Mouse (Mus musculus) fibroblast of lung, adult 2 months (primary cell): ENCODE results near the gene Lifr.

Experiments used
- DNase-seq: peaks from one replicate; pipeline ENCODE4 v3.0.0-alpha.2; 2011; ENCODE audit warnings: low read depth

Gene Lifr

GRCm38 (mm10) chr15:7128627-7129126, 38.3 kb downstream of the Lifr start:
- DNase-seq = no peak

- no peak for DNase-seq
Measured at GRCm38 (mm10) chr15:7129127-7129943, 38.9 kb downstream of the Lifr start.

- DNase-seq = no peak
Measured at GRCm38 (mm10) chr15:7129944-7130287, 39.5 kb downstream of the Lifr start.

- no peak for DNase-seq
Measured at GRCm38 (mm10) chr15:7130691-7131225, 40.3 kb downstream of the Lifr start.

GRCm38 (mm10) chr15:7132741-7133140, 42.3 kb downstream of the Lifr start:
- DNase-seq = no peak

GRCm38 (mm10) chr15:7134454-7135052, 44.1 kb downstream of the Lifr start:
- no peak for DNase-seq

GRCm38 (mm10) chr15:7135982-7136562, 45.7 kb downstream of the Lifr start:
- DNase-seq = no peak

GRCm38 (mm10) chr15:7136912-7137311, 46.5 kb downstream of the Lifr start:
- DNase-seq = no peak

- DNase-seq = no peak
Measured at GRCm38 (mm10) chr15:7137607-7138006, 47.2 kb downstream of the Lifr start.

- DNase-seq = no peak
Measured at GRCm38 (mm10) chr15:7138471-7138870, 48.1 kb downstream of the Lifr start.

GRCm38 (mm10) chr15:7140322-7140721, 49.9 kb downstream of the Lifr start:
- no peak for DNase-seq

GRCm38 (mm10) chr15:7141246-7141645, 50.8 kb downstream of the Lifr start:
- no peak for DNase-seq

- no peak for DNase-seq
Measured at GRCm38 (mm10) chr15:7143689-7144170, 53.3 kb downstream of the Lifr start.

- DNase-seq = no peak
Measured at GRCm38 (mm10) chr15:7144542-7144941, 54.1 kb downstream of the Lifr start.

GRCm38 (mm10) chr15:7144942-7145341, 54.5 kb downstream of the Lifr start:
- no peak for DNase-seq

GRCm38 (mm10) chr15:7145555-7145954, 55.1 kb downstream of the Lifr start:
- DNase-seq = no peak

- DNase-seq = no peak
Measured at GRCm38 (mm10) chr15:7146529-7146928, 56.1 kb downstream of the Lifr start.

GRCm38 (mm10) chr15:7149796-7150195, 59.4 kb downstream of the Lifr start:
- no peak for DNase-seq

GRCm38 (mm10) chr15:7150591-7150990, 60.2 kb downstream of the Lifr start:
- DNase-seq = no peak

GRCm38 (mm10) chr15:7152116-7152760, 61.8 kb downstream of the Lifr start:
- no peak for DNase-seq

- DNase-seq = no peak
Measured at GRCm38 (mm10) chr15:7154010-7154736, 63.8 kb downstream of the Lifr start.

GRCm38 (mm10) chr15:7154737-7155090, 64.3 kb downstream of the Lifr start:
- DNase-seq = no peak
